Mouse (Mus musculus) right cerebral cortex, postnatal 4 days (tissue): ENCODE measurements around the gene Cd101.

Experiments used
- DNase-seq: peaks from one replicate; pipeline ENCODE4 v3.0.0-alpha.2; 2022

Gene Cd101

GRCm38 (mm10) chr3:100998904-100999340 is 30.4 kb downstream of the Cd101 start:
- DNase-seq: peak; percentile 50

GRCm38 (mm10) chr3:100997785-100998570 is 31.4 kb downstream of the Cd101 start:
- no peak for DNase-seq

GRCm38 (mm10) chr3:100994252-100994651 is 35.1 kb downstream of the Cd101 start:
- no peak for DNase-seq

- no peak for DNase-seq
Observed at GRCm38 (mm10) chr3:100993718-100994117, 35.6 kb downstream of the Cd101 start.

- no peak for DNase-seq
Observed at GRCm38 (mm10) chr3:100993158-100993557, 36.2 kb downstream of the Cd101 start.

GRCm38 (mm10) chr3:100990231-100990630 is 39.1 kb downstream of the Cd101 start:
- no peak for DNase-seq

- no peak for DNase-seq
Observed at GRCm38 (mm10) chr3:100989417-100989816, 39.9 kb downstream of the Cd101 start.

- no peak for DNase-seq
Observed at GRCm38 (mm10) chr3:100979290-100979689, 50.1 kb downstream of the Cd101 start.

- no peak for DNase-seq
Observed at GRCm38 (mm10) chr3:100973906-100974305, 55.5 kb downstream of the Cd101 start.

GRCm38 (mm10) chr3:100969176-100969917 is 60.0 kb downstream of the Cd101 start, which contains the start of gene Ttf2:
TSS of gene Ttf2 (minus strand) at chr3:100969663.
- peak; percentile 89 for DNase-seq

- peak; percentile 65 for DNase-seq
Observed at GRCm38 (mm10) chr3:100963849-100964542, 65.4 kb downstream of the Cd101 start.

GRCm38 (mm10) chr3:100961501-100961900 is 67.9 kb downstream of the Cd101 start:
- no peak for DNase-seq

- no peak for DNase-seq
Observed at GRCm38 (mm10) chr3:100961007-100961406, 68.3 kb downstream of the Cd101 start.

- DNase-seq: no peak
Observed at GRCm38 (mm10) chr3:100954616-100955015, 74.7 kb downstream of the Cd101 start.

GRCm38 (mm10) chr3:100951531-100951930 is 77.8 kb downstream of the Cd101 start:
- DNase-seq: no peak

- DNase-seq: no peak
Observed at GRCm38 (mm10) chr3:100947286-100947685, 82.1 kb downstream of the Cd101 start.
